Mouse (Mus musculus) ES-E14 (cell line): ENCODE results near the gene Atxn1l.

ENCODE experiments used
- CHD2 ChIP-seq: IDR thresholded peaks from 2 replicates; pipeline ENCODE4 v1.6.1; 2014; ENCODE audit warnings: mild to moderate bottlenecking, low read depth, low read length, inconsistent platforms
- HCFC1 ChIP-seq: IDR thresholded peaks from 2 replicates; pipeline ENCODE4 v1.6.1; 2012; ENCODE audit warnings: low read length, inconsistent platforms, borderline replicate concordance; ENCODE audit not compliant: insufficient read depth
- MAFK ChIP-seq: IDR thresholded peaks from 2 replicates; pipeline ENCODE4 v1.6.1; 2014; ENCODE audit warnings: mild to moderate bottlenecking, low read depth, low read length, inconsistent platforms; ENCODE audit not compliant: insufficient read depth
- ZC3H11A ChIP-seq: IDR thresholded peaks from 2 replicates; pipeline ENCODE4 v1.6.1; 2012; ENCODE audit warnings: low read depth, mild to moderate bottlenecking, inconsistent platforms, low read length, borderline replicate concordance
- ZNF384 ChIP-seq: IDR thresholded peaks from 2 replicates; pipeline ENCODE4 v1.6.1; 2012; ENCODE audit warnings: low read depth, low read length, inconsistent platforms

- no peak for TF ChIP-seq ZC3H11A
- TF ChIP-seq CHD2 = no peak
- TF ChIP-seq ZNF384 = no peak
- no peak for TF ChIP-seq HCFC1
- no peak for TF ChIP-seq MAFK
Measured at GRCm38 (mm10) chr8:109754696-109755095, 17.2 kb upstream of the Atxn1l start.
